Mouse (Mus musculus): ENCODE results near the gene Schip1. TPM values are rescaled to one million over a fixed set of nuclear protein-coding genes. Genes with fewer than 3 reads are reported as not detected.

The Schip1 gene
- polyA plus RNA-seq (2014; fragmentation: Nextera tagmentation; extraction: Ambion mirVana) = 47.2 and 52.7 TPM in 2 replicates

GRCm38 (mm10) chr3:68064731-68065130 is at the start of gene Schip1:
TSS of gene Schip1 (plus strand) at chr3:68064802.
- no peaks in the 10 kb centered on the region for H3K9me3 ChIP-seq (ENCODE audit: control insufficient read depth, low read depth, low read length)
- H3K4me3 ChIP-seq (ENCODE audit: low read depth, low read length) = no peak within 1 kb of the TSS
- H3K4me2 ChIP-seq (replicated peaks; ENCODE audit: low read depth, low read length) = no peak within 1 kb of the TSS
- H3K9ac ChIP-seq (replicated peaks; ENCODE audit: low read depth, low read length) = no peak within 1 kb of the TSS
- no peak within 1 kb of the TSS for H3K27ac ChIP-seq (ENCODE audit: low read length)
- no peaks in the 10 kb centered on the region for H3K4me1 ChIP-seq (ENCODE audit: control insufficient read depth, insufficient read depth, low read length)
- no peaks in the 10 kb centered on the region for H3K36me3 ChIP-seq (ENCODE audit: control insufficient read depth, insufficient read depth, low read length)
- H3K27me3 ChIP-seq (ENCODE audit: control insufficient read depth, insufficient read depth, low read length) = no peaks in the 10 kb centered on the region
- WGBS = 31% methylated on average over 12 of the region's 12 CpGs
- no peak for ATAC-seq (ENCODE audit: insufficient number of reproducible peaks, insufficient read depth, low FRiP score, low read depth)

DNA sequence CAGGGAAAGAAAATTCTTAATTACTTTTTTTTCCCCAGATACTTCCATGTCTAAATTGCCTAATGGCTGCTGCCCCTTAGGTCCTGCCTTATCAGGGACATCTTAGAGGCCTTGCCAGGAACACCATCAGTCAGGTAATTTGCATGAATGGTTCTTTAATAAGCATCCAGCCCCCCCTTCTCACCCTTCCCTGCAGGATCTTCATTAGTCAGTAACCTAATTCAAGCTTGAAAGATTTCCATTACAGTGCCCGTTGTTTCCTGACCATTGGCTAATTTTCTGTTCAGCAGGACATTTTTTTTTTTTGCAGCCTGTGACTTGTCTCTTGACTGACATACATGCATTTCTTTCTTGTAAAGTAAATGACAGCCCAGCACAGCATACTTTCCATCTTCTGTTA is 48.8 kb upstream of the Schip1 start:
- Histone ChIP-seq H3K27ac (ENCODE audit: low read length) (no peak overlapping the region), H3K36me3 (ENCODE audit: control insufficient read depth, insufficient read depth, low read length) (no peaks in the 10 kb centered on the region), H3K4me2 (replicated peaks; ENCODE audit: low read depth, low read length) (no peak overlapping the region), H3K4me1 (ENCODE audit: control insufficient read depth, insufficient read depth, low read length) (no peaks in the 10 kb centered on the region), H3K9ac (replicated peaks; ENCODE audit: low read depth, low read length) (no peak overlapping the region), H3K9me3 (ENCODE audit: control insufficient read depth, low read depth, low read length) (no peaks in the 10 kb centered on the region), H3K4me3 (ENCODE audit: low read depth, low read length) (no peak overlapping the region), H3K27me3 (ENCODE audit: control insufficient read depth, insufficient read depth, low read length) (no peaks in the 10 kb centered on the region)
- 82% methylated on average over 1 of the region's 1 CpGs for WGBS
- ATAC-seq (ENCODE audit: insufficient number of reproducible peaks, insufficient read depth, low FRiP score, low read depth) = no peak

- no peak for ATAC-seq (ENCODE audit: insufficient number of reproducible peaks, insufficient read depth, low FRiP score, low read depth)
- H3K4me3 ChIP-seq (ENCODE audit: low read depth, low read length) = no peak overlapping the region
- WGBS = 55% methylated on average over 4 of the region's 4 CpGs
Measured at GRCm38 (mm10) chr3:68019401-68019800, 45.2 kb upstream of the Schip1 start.

GRCm38 (mm10) chr3:68036097-68036496 is 28.5 kb upstream of the Schip1 start:
- no peak for ATAC-seq (ENCODE audit: insufficient number of reproducible peaks, insufficient read depth, low FRiP score, low read depth)
- H3K27me3 ChIP-seq (ENCODE audit: control insufficient read depth, insufficient read depth, low read length) = no peaks in the 10 kb centered on the region
- no peaks in the 10 kb centered on the region for H3K4me1 ChIP-seq (ENCODE audit: control insufficient read depth, insufficient read depth, low read length)
- H3K9me3 ChIP-seq (ENCODE audit: control insufficient read depth, low read depth, low read length) = no peaks in the 10 kb centered on the region
- H3K27ac ChIP-seq (ENCODE audit: low read length) = no peak overlapping the region
- no peak overlapping the region for H3K4me3 ChIP-seq (ENCODE audit: low read depth, low read length)
- no peak overlapping the region for H3K9ac ChIP-seq (replicated peaks; ENCODE audit: low read depth, low read length)
- H3K36me3 ChIP-seq (ENCODE audit: control insufficient read depth, insufficient read depth, low read length) = no peaks in the 10 kb centered on the region
- H3K4me2 ChIP-seq (replicated peaks; ENCODE audit: low read depth, low read length) = no peak overlapping the region
- WGBS = 60% methylated on average over 3 of the region's 3 CpGs

More at GRCm38 (mm10) chr3:68019401-68019800, 45.2 kb upstream of the Schip1 start:
- no peak overlapping the region for H3K4me2 ChIP-seq (replicated peaks; ENCODE audit: low read depth, low read length)
- no peak overlapping the region for H3K9ac ChIP-seq (replicated peaks; ENCODE audit: low read depth, low read length)
- no peak overlapping the region for H3K27ac ChIP-seq (ENCODE audit: low read length)
- H3K27me3 ChIP-seq (ENCODE audit: control insufficient read depth, insufficient read depth, low read length) = no peaks in the 10 kb centered on the region
- no peaks in the 10 kb centered on the region for H3K4me1 ChIP-seq (ENCODE audit: control insufficient read depth, insufficient read depth, low read length)
- H3K9me3 ChIP-seq (ENCODE audit: control insufficient read depth, low read depth, low read length) = no peaks in the 10 kb centered on the region
- no peaks in the 10 kb centered on the region for H3K36me3 ChIP-seq (ENCODE audit: control insufficient read depth, insufficient read depth, low read length)

DNA sequence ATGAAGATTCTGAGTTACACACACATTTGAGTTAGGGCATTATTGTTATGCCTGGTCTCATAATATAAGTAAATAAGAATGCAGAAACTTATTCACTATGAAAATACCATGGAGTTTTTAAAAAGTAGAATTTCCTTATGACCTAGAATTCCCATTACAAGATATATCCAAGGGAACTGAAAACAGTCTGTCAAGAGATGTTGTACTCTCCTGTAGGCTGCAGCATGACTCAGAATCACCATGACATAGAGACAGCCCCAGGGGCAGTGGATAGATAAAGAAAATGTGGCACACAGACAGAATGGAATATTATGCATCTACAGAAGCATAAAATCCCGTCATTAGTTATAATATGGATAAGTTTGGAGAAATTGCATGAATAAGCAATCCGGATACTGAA is 21.7 kb upstream of the Schip1 start:
- Histone ChIP-seq H3K27ac (ENCODE audit: low read length) (no peak overlapping the region), H3K4me3 (ENCODE audit: low read depth, low read length) (no peak overlapping the region), H3K36me3 (ENCODE audit: control insufficient read depth, insufficient read depth, low read length) (no peaks in the 10 kb centered on the region), H3K4me2 (replicated peaks; ENCODE audit: low read depth, low read length) (no peak overlapping the region), H3K9me3 (ENCODE audit: control insufficient read depth, low read depth, low read length) (no peaks in the 10 kb centered on the region), H3K9ac (replicated peaks; ENCODE audit: low read depth, low read length) (no peak overlapping the region), H3K4me1 (ENCODE audit: control insufficient read depth, insufficient read depth, low read length) (no peaks in the 10 kb centered on the region), H3K27me3 (ENCODE audit: control insufficient read depth, insufficient read depth, low read length) (no peaks in the 10 kb centered on the region)
- 86% methylated on average over 2 of the region's 2 CpGs for WGBS
- ATAC-seq (ENCODE audit: insufficient number of reproducible peaks, insufficient read depth, low FRiP score, low read depth) = no peak

- H3K9ac ChIP-seq (replicated peaks; ENCODE audit: low read depth, low read length) = no peak overlapping the region
- no peak for ATAC-seq (ENCODE audit: insufficient number of reproducible peaks, insufficient read depth, low FRiP score, low read depth)
- 49% methylated on average over 9 of the region's 9 CpGs for WGBS
Measured at GRCm38 (mm10) chr3:68045475-68046416, 18.9 kb upstream of the Schip1 start.

GRCm38 (mm10) chr3:68053538-68053937 is 11.1 kb upstream of the Schip1 start:
- Histone ChIP-seq H3K4me3 (ENCODE audit: low read depth, low read length) (no peak overlapping the region), H3K9me3 (ENCODE audit: control insufficient read depth, low read depth, low read length) (no peaks in the 10 kb centered on the region), H3K36me3 (ENCODE audit: control insufficient read depth, insufficient read depth, low read length) (no peaks in the 10 kb centered on the region), H3K4me1 (ENCODE audit: control insufficient read depth, insufficient read depth, low read length) (no peaks in the 10 kb centered on the region), H3K27me3 (ENCODE audit: control insufficient read depth, insufficient read depth, low read length) (no peaks in the 10 kb centered on the region), H3K27ac (ENCODE audit: low read length) (no peak overlapping the region), H3K4me2 (replicated peaks; ENCODE audit: low read depth, low read length) (no peak overlapping the region), H3K9ac (replicated peaks; ENCODE audit: low read depth, low read length) (no peak overlapping the region)
- 51% methylated on average over 2 of the region's 2 CpGs for WGBS
- no peak for ATAC-seq (ENCODE audit: insufficient number of reproducible peaks, insufficient read depth, low FRiP score, low read depth)

More at GRCm38 (mm10) chr3:68045475-68046416, 18.9 kb upstream of the Schip1 start:
- no peaks in the 10 kb centered on the region for H3K27me3 ChIP-seq (ENCODE audit: control insufficient read depth, insufficient read depth, low read length)
- H3K4me2 ChIP-seq (replicated peaks; ENCODE audit: low read depth, low read length) = no peak overlapping the region
- H3K27ac ChIP-seq (ENCODE audit: low read length) = no peak overlapping the region
- no peaks in the 10 kb centered on the region for H3K9me3 ChIP-seq (ENCODE audit: control insufficient read depth, low read depth, low read length)
- H3K36me3 ChIP-seq (ENCODE audit: control insufficient read depth, insufficient read depth, low read length) = no peaks in the 10 kb centered on the region
- H3K4me3 ChIP-seq (ENCODE audit: low read depth, low read length) = no peak overlapping the region
- H3K4me1 ChIP-seq (ENCODE audit: control insufficient read depth, insufficient read depth, low read length) = no peaks in the 10 kb centered on the region

- no peak for ATAC-seq (ENCODE audit: insufficient number of reproducible peaks, insufficient read depth, low FRiP score, low read depth)
- H3K9ac ChIP-seq (replicated peaks; ENCODE audit: low read depth, low read length) = no peak overlapping the region
- H3K27me3 ChIP-seq (ENCODE audit: control insufficient read depth, insufficient read depth, low read length) = no peaks in the 10 kb centered on the region
- no peak overlapping the region for H3K4me3 ChIP-seq (ENCODE audit: low read depth, low read length)
- H3K36me3 ChIP-seq (ENCODE audit: control insufficient read depth, insufficient read depth, low read length) = no peaks in the 10 kb centered on the region
- H3K9me3 ChIP-seq (ENCODE audit: control insufficient read depth, low read depth, low read length) = no peaks in the 10 kb centered on the region
- no peak overlapping the region for H3K4me2 ChIP-seq (replicated peaks; ENCODE audit: low read depth, low read length)
- no peak overlapping the region for H3K27ac ChIP-seq (ENCODE audit: low read length)
- WGBS = 46% methylated on average over 13 of the region's 13 CpGs
- H3K4me1 ChIP-seq (ENCODE audit: control insufficient read depth, insufficient read depth, low read length) = no peaks in the 10 kb centered on the region
Measured at GRCm38 (mm10) chr3:68055071-68055470, 9.5 kb upstream of the Schip1 start.
